Mouse (Mus musculus) megakaryocyte, embryonic 14.5 days (primary cell): ENCODE data around the gene Zfp382.

Experiments
- FLI1 ChIP-seq: IDR thresholded peaks from 2 replicates; pipeline ENCODE4 v1.6.1; 2012; ENCODE audit warnings: low read length, inconsistent platforms, mixed read lengths
- GATA1 ChIP-seq: IDR thresholded peaks from 3 replicates; pipeline ENCODE4 v1.6.1; 2012; ENCODE audit warnings: mixed read lengths, low read length, inconsistent platforms, borderline replicate concordance

DNA sequence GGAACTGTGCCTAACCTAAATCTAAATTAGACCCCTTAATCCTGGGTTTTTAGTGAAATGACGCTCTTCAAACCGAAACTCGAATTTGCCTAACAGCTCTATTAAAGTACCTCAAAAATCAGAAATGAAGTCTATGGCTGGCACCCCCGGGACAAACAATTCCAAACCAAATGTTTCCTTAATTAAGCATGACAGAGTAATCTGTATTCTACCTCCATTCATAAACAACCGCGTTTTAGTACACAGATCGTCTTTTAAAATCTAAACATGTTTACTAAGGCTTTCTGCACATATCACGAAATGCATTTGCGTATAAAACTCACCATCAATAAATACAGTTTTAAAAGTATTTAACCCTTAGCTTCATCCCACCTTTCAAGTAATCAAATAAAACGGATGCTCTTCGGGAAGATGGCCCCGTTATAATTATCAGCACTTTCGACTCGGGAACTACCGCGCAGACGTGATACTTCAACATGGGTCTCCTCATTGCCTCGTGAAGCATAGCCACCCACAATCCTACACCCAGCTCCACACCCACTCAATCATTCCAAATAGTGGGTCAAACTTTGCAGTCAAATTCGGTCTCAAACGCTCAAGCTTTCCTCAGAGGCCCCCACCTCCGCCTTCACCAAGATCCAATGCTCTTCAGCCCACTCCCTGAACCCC, 47.3 kb downstream of the Zfp382 start:
- no peak for TF ChIP-seq FLI1
- TF ChIP-seq GATA1 = no peak
